Mouse (Mus musculus): ENCODE measurements at regions not wholly inside any gene's neighbourhood (a gene's known extent, or its start where the extent isn't known, plus 50 kb on each side); places are given as distances from the start of the nearest gene placed in this dataset.

DNA sequence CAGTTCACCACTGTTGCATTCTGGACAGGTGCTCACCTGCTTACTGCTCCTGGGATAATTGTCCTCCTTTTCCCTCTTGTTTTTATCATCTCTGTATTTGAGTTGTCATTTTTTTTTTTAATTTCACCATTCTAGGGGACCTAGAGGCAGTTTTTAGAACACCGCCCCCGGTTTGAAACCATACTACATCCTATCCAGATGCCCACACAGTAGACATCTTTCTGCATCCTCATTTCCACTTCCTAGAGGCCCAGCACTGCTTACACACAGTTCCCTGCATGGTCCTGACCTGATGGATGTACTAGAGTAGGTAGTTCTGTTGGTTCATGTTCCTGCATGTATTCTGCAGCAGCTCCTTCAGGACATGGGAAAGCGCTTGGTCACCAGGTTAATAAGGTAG is 216.0 kb downstream of the Wnt5a start:
- no peak overlapping the region for H3K9ac ChIP-seq
- ATAC-seq (ENCODE audit: insufficient read depth) = no peak
- H3K4me3 ChIP-seq (ENCODE audit: low read depth, low read length) = no peak overlapping the region
- no peak overlapping the region for H3K27ac ChIP-seq (ENCODE audit: low read depth)
- no peaks in the 10 kb centered on the region for H3K36me3 ChIP-seq (ENCODE audit: insufficient read depth)
- no peak for TF ChIP-seq CTCF (IDR thresholded peaks at IDR 0.05; ENCODE audit: low read depth)
- no peak overlapping the region for H3K4me2 ChIP-seq
- H3K9me3 ChIP-seq (ENCODE audit: low read depth, low read length) = no peaks in the 10 kb centered on the region
- DNase-seq = no peak
- WGBS = 90% methylated on average over 3 of the region's 3 CpGs
- H3K4me1 ChIP-seq (ENCODE audit: insufficient read depth) = no peaks in the 10 kb centered on the region
- H3K27me3 ChIP-seq (ENCODE audit: insufficient read depth, low read length) = no peaks in the 10 kb centered on the region

DNA sequence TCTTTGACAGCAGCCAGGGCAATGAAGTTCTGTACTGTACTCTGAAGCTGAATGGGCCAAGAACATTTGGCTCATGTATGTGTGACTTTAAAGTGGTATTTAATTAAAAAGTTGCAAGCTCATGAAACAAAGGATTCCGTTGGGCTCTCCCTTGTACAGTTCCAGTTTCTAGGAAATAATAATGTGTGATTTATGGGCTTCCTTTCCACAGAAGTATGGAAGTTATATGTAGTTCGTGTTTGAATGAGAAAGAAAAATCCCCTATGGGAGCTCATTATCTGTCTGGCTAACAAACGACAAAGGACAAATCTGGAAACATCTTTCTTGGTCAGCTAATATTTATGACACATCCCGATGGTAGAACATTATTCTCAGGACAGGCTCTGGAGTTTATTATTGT is 221.1 kb downstream of the Wnt5a start:
- no peaks in the 10 kb centered on the region for H3K9me3 ChIP-seq (ENCODE audit: low read depth, low read length)
- no peak overlapping the region for H3K27ac ChIP-seq (ENCODE audit: low read depth)
- H3K27me3 ChIP-seq (ENCODE audit: insufficient read depth, low read length) = no peaks in the 10 kb centered on the region
- ATAC-seq (ENCODE audit: insufficient read depth) (no peak), DNase-seq (no peak)
- no peak overlapping the region for H3K4me3 ChIP-seq (ENCODE audit: low read depth, low read length)
- no peak overlapping the region for H3K9ac ChIP-seq
- TF ChIP-seq CTCF (IDR thresholded peaks at IDR 0.05; ENCODE audit: low read depth) = no peak
- H3K36me3 ChIP-seq (ENCODE audit: insufficient read depth) = no peaks in the 10 kb centered on the region
- no peak overlapping the region for H3K4me2 ChIP-seq
- WGBS = 40% methylated on average over 4 of the region's 4 CpGs
- no peaks in the 10 kb centered on the region for H3K4me1 ChIP-seq (ENCODE audit: insufficient read depth)

- no peak overlapping the region for H3K4me3 ChIP-seq (ENCODE audit: low read depth, low read length)
- H3K4me2 ChIP-seq = no peak overlapping the region
- H3K36me3 ChIP-seq (ENCODE audit: insufficient read depth) = no peaks in the 10 kb centered on the region
- H3K27ac ChIP-seq (ENCODE audit: low read depth) = no peak overlapping the region
- TF ChIP-seq CTCF (IDR thresholded peaks at IDR 0.05; ENCODE audit: low read depth) = no peak
- no peaks in the 10 kb centered on the region for H3K27me3 ChIP-seq (ENCODE audit: insufficient read depth, low read length)
- ATAC-seq (ENCODE audit: insufficient read depth) (no peak), DNase-seq (no peak)
- H3K9ac ChIP-seq = no peak overlapping the region
- H3K9me3 ChIP-seq (ENCODE audit: low read depth, low read length) = no peaks in the 10 kb centered on the region
- WGBS = 65% methylated on average over 5 of the region's 5 CpGs
- H3K4me1 ChIP-seq (ENCODE audit: insufficient read depth) = no peaks in the 10 kb centered on the region
Observed at GRCm38 (mm10) chr14:28733496-28733895, 228.9 kb downstream of the Wnt5a start.

GRCm38 (mm10) chr14:28735446-28735845 is 230.9 kb downstream of the Wnt5a start:
- no peaks in the 10 kb centered on the region for H3K4me1 ChIP-seq (ENCODE audit: insufficient read depth)
- no peak for TF ChIP-seq CTCF (IDR thresholded peaks at IDR 0.05; ENCODE audit: low read depth)
- DNase-seq (no peak), ATAC-seq (ENCODE audit: insufficient read depth) (no peak)
- no peaks in the 10 kb centered on the region for H3K9me3 ChIP-seq (ENCODE audit: low read depth, low read length)
- H3K4me2 ChIP-seq = no peak overlapping the region
- WGBS = 91% methylated on average over 5 of the region's 5 CpGs
- H3K27ac ChIP-seq (ENCODE audit: low read depth) = no peak overlapping the region
- no peaks in the 10 kb centered on the region for H3K36me3 ChIP-seq (ENCODE audit: insufficient read depth)
- no peaks in the 10 kb centered on the region for H3K27me3 ChIP-seq (ENCODE audit: insufficient read depth, low read length)
- H3K9ac ChIP-seq = no peak overlapping the region
- H3K4me3 ChIP-seq (ENCODE audit: low read depth, low read length) = no peak overlapping the region

GRCm38 (mm10) chr14:28740076-28740475 is 235.5 kb downstream of the Wnt5a start:
- Histone ChIP-seq H3K4me3 (ENCODE audit: low read depth, low read length) (no peak overlapping the region), H3K9me3 (ENCODE audit: low read depth, low read length) (no peaks in the 10 kb centered on the region), H3K27me3 (ENCODE audit: insufficient read depth, low read length) (no peaks in the 10 kb centered on the region), H3K27ac (ENCODE audit: low read depth) (no peak overlapping the region), H3K9ac (no peak overlapping the region), H3K4me1 (ENCODE audit: insufficient read depth) (no peaks in the 10 kb centered on the region), H3K4me2 (no peak overlapping the region), H3K36me3 (ENCODE audit: insufficient read depth) (no peaks in the 10 kb centered on the region)
- 55% methylated on average over 1 of the region's 1 CpGs for WGBS
- ATAC-seq (ENCODE audit: insufficient read depth) = no peak
- DNase-seq = peak; percentile 27
- no peak for TF ChIP-seq CTCF (IDR thresholded peaks at IDR 0.05; ENCODE audit: low read depth)

DNA sequence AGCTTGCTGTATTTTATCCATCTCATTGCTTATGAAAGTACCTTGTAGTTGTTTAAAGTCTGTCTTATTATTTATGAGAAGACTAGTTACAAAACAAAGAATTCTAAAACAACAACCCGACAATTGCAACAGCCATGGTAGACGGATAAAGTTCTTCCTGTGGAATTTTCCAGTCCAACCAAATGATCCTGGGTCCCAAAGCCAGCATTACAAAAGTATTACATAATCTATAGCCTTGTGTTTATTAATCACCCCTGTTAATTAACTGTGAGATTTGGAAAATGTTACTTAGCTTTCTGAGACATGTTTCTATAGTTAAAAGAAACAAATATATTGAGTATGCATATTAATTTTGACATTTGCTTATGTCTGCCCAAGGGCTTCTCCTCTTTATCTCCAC is 236.9 kb downstream of the Wnt5a start:
- no peak for ATAC-seq (ENCODE audit: insufficient read depth)
- no peaks in the 10 kb centered on the region for H3K9me3 ChIP-seq (ENCODE audit: low read depth, low read length)
- H3K36me3 ChIP-seq (ENCODE audit: insufficient read depth) = no peaks in the 10 kb centered on the region
- H3K27me3 ChIP-seq (ENCODE audit: insufficient read depth, low read length) = no peaks in the 10 kb centered on the region
- TF ChIP-seq CTCF (IDR thresholded peaks at IDR 0.05; ENCODE audit: low read depth) = no peak
- H3K4me3 ChIP-seq (ENCODE audit: low read depth, low read length) = no peak overlapping the region
- WGBS = 52% methylated on average over 2 of the region's 2 CpGs
- H3K4me1 ChIP-seq (ENCODE audit: insufficient read depth) = no peaks in the 10 kb centered on the region
- peak; percentile 61 for DNase-seq
- no peak overlapping the region for H3K9ac ChIP-seq
- H3K4me2 ChIP-seq = no peak overlapping the region
- H3K27ac ChIP-seq (ENCODE audit: low read depth) = no peak overlapping the region

DNA sequence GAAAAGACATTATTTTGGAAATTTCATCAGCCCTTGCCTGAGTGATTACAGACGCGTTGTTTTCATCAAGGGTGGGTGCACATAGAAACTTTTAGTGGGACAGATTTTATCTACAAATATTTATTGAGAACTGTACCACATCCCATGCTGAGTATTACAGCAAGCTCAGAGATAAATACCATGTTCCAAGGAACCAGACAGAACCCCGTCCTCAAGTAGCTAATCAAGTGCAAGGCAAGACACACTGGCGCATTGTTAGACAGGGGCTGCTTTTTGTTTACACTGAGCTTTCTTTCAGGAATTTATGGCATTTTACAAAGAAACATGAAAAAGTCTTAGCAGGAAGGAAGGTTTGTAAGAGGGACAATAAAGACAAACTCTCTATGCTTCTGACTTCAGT is 239.1 kb downstream of the Wnt5a start:
- Histone ChIP-seq H3K4me3 (ENCODE audit: low read depth, low read length) (no peak overlapping the region), H3K36me3 (ENCODE audit: insufficient read depth) (no peaks in the 10 kb centered on the region), H3K27ac (ENCODE audit: low read depth) (no peak overlapping the region), H3K27me3 (ENCODE audit: insufficient read depth, low read length) (no peaks in the 10 kb centered on the region), H3K9me3 (ENCODE audit: low read depth, low read length) (no peaks in the 10 kb centered on the region), H3K4me2 (no peak overlapping the region), H3K4me1 (ENCODE audit: insufficient read depth) (no peaks in the 10 kb centered on the region), H3K9ac (no peak overlapping the region)
- ATAC-seq (ENCODE audit: insufficient read depth) (no peak), DNase-seq (peak; percentile 19)
- TF ChIP-seq CTCF (IDR thresholded peaks at IDR 0.05; ENCODE audit: low read depth) = no peak
- 53% methylated on average over 4 of the region's 4 CpGs for WGBS

DNA sequence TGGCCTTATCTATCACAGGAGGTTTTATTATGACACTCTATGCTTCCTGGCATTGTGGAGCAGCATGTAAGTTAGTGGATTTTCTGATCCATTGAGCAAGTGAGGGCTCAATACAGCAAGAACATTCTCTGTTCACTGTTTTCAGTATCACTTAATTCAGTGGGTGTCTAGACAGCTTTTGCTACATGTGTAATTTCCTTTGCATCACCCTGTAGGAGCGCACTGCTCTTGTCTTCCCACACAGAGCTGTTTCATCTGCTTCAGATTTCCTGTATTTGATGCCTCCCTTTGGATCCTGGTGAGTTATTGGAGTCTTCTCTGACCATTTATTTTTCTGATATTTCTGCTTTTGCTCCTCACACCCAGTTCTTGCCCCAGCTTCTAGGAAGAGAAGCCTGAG is 245.8 kb downstream of the Wnt5a start:
- H3K4me3 ChIP-seq (ENCODE audit: low read depth, low read length) = no peak overlapping the region
- no peak for TF ChIP-seq CTCF (IDR thresholded peaks at IDR 0.05; ENCODE audit: low read depth)
- no peak for ATAC-seq (ENCODE audit: insufficient read depth)
- no peak overlapping the region for H3K9ac ChIP-seq
- H3K27me3 ChIP-seq (ENCODE audit: insufficient read depth, low read length) = no peaks in the 10 kb centered on the region
- no peak overlapping the region for H3K4me2 ChIP-seq
- no peaks in the 10 kb centered on the region for H3K9me3 ChIP-seq (ENCODE audit: low read depth, low read length)
- no peaks in the 10 kb centered on the region for H3K36me3 ChIP-seq (ENCODE audit: insufficient read depth)
- DNase-seq = no peak
- no peaks in the 10 kb centered on the region for H3K4me1 ChIP-seq (ENCODE audit: insufficient read depth)
- 70% methylated on average over 1 of the region's 1 CpGs for WGBS
- no peak overlapping the region for H3K27ac ChIP-seq (ENCODE audit: low read depth)
